ENCODE assay signal across 8 mouse cellular contexts in genomic region chr7:110060669-110061198, GRCm38 (mm10). TPM values are rescaled to one million over a fixed set of nuclear protein-coding genes. Genes with fewer than 3 reads are reported as not detected.
DNase-seq lines count a peak whose midpoint lies in the region; ATAC-seq and TF ChIP-seq lines count a peak whose summit lies in the region.

No protein-coding gene starts in this region.

- peak overlapping the region; percentile 75 for H3K4me2 ChIP-seq in forebrain, embryonic 13.5 days
- peak overlapping the region; percentile 69 for H3K4me2 ChIP-seq in limb, embryonic 11.5 days (ENCODE audit: low read depth, severe bottlenecking)
- peak overlapping the region; percentile 72 for H3K4me2 ChIP-seq in myocyte (ENCODE audit: low read depth)

- peaks cover 17% of the 10 kb centered on the region for H3K36me3 ChIP-seq in forebrain, embryonic 13.5 days (ENCODE audit: poor library complexity, severe bottlenecking)
- H3K36me3 ChIP-seq in limb, embryonic 11.5 days (ENCODE audit: control insufficient read depth, insufficient read depth, low read length): peaks cover 6% of the 10 kb centered on the region
- H3K36me3 ChIP-seq in myocyte (ENCODE audit: control insufficient read depth, insufficient read depth): peaks cover 19% of the 10 kb centered on the region

- peak overlapping the region; percentile 83 for H3K4me3 ChIP-seq in lung, adult 2 months (replicated peaks; ENCODE audit: extremely low read depth, low read depth, low read length)
- H3K4me3 ChIP-seq in forebrain, embryonic 13.5 days: peak overlapping the region; percentile 91
- H3K4me3 ChIP-seq in limb, embryonic 11.5 days (ENCODE audit: low read depth, low read length): peak overlapping the region; percentile 87
- H3K4me3 ChIP-seq in myocyte: peak overlapping the region; percentile 69

- no peak for DNase-seq in lung, adult 2 months
- DNase-seq in lung, postnatal 25 days (ENCODE audit: low spot score): no peak
- no peak for DNase-seq in limb, embryonic 11.5 days (ENCODE audit: low spot score)
- DNase-seq in retina, postnatal 1 day: no peak
- no peak for DNase-seq in left cerebral cortex, adult 11 months (ENCODE audit: low spot score)

- no peak for TF ChIP-seq CTCF in lung, adult 2 months (IDR thresholded peaks at IDR 0.05; ENCODE audit: insufficient read depth, low read length)

- no peak for TF ChIP-seq POLR2A in lung, adult 2 months (IDR thresholded peaks at IDR 0.05; ENCODE audit: borderline replicate concordance, extremely low read depth, low read depth, low read length)
- TF ChIP-seq POLR2A in myocyte (IDR thresholded peaks at IDR 0.05; ENCODE audit: insufficient read length, low read depth): no peak

- H3K9me3 ChIP-seq in forebrain, embryonic 13.5 days (replicated peaks): no peaks in the 10 kb centered on the region
- no peaks in the 10 kb centered on the region for H3K9me3 ChIP-seq in limb, embryonic 11.5 days (ENCODE audit: control insufficient read depth, low read length)

- H3K27ac ChIP-seq in forebrain, embryonic 13.5 days: peak overlapping the region; percentile 99
- peak overlapping the region; percentile 99 for H3K27ac ChIP-seq in limb, embryonic 11.5 days (replicated peaks; ENCODE audit: low read depth, low read length)

- H3ac ChIP-seq in myocyte (ENCODE audit: control insufficient read depth, insufficient read length): peak overlapping the region; percentile 74

- under 1% methylated on average over 26 of the region's 26 CpGs for WGBS in lung, adult 2 months
- under 1% methylated on average over 26 of the region's 26 CpGs for WGBS in forebrain, embryonic 13.5 days
- 1% methylated on average over 26 of the region's 26 CpGs for WGBS in limb, embryonic 11.5 days

- H3K27me3 ChIP-seq in forebrain, embryonic 13.5 days: no peaks in the 10 kb centered on the region
- no peaks in the 10 kb centered on the region for H3K27me3 ChIP-seq in limb, embryonic 11.5 days (ENCODE audit: control insufficient read depth, insufficient read depth, low read length)
- no peaks in the 10 kb centered on the region for H3K27me3 ChIP-seq in myocyte (ENCODE audit: control insufficient read depth, insufficient read depth, insufficient read length)

- H3K79me2 ChIP-seq in myocyte (ENCODE audit: control insufficient read depth, insufficient read depth): peaks cover 40% of the 10 kb centered on the region

- peak overlapping the region; percentile 99 for H3K9ac ChIP-seq in forebrain, embryonic 13.5 days
- peak overlapping the region; percentile 99 for H3K9ac ChIP-seq in limb, embryonic 11.5 days (ENCODE audit: low read length)

- ATAC-seq in activated CD4-positive, CD25-positive, alpha-beta regulatory T cell, adult 4 months: peak; percentile 0
- peak; percentile 24; the same call in 1 of the 2 replicates for ATAC-seq in forebrain, embryonic 13.5 days
- ATAC-seq in limb, embryonic 11.5 days (ENCODE audit: insufficient number of reproducible peaks, low FRiP score, low TSS enrichment, low read depth): peak; percentile 15

- peaks cover 9% of the 10 kb centered on the region; the same call in 1 of the 2 replicates for H3K4me1 ChIP-seq in lung, adult 2 months (ENCODE audit: control insufficient read depth, insufficient read depth, low read length)
- H3K4me1 ChIP-seq in forebrain, embryonic 13.5 days: peaks cover 25% of the 10 kb centered on the region
- no peaks in the 10 kb centered on the region for H3K4me1 ChIP-seq in limb, embryonic 11.5 days (ENCODE audit: control insufficient read depth, insufficient read depth, low read length)

TF ChIP-seq in myocyte, 11 proteins besides CTCF, POLR2A, EP300 and RAD21:
- peak; percentile 57 for TF ChIP-seq POLR2AphosphoS2 (IDR thresholded peaks at IDR 0.05; ENCODE audit: insufficient read length, low read depth)
- no peak for TF ChIP-seq MAX (IDR thresholded peaks at IDR 0.05; ENCODE audit: low read depth)

RNA-seq across cellular contexts. Expression of gene Zfp143, which starts 0.3 kb away (rescaled TPM):
- 12.5 and 15.0 TPM in 2 replicates for polyA plus RNA-seq in lung, adult 2 months (2012; rRNA removed)
- 10 to 100 TPM; 35.2 to 36.1 TPM for polyA plus RNA-seq in activated CD4-positive, CD25-positive, alpha-beta regulatory T cell, adult 4 months (2017; shearing (Covaris generic))
- polyA plus RNA-seq in forebrain, embryonic 13.5 days (2015; fragmentation: Nextera tagmentation; extraction: Ambion mirVana): 27.2 and 27.6 TPM in 2 replicates
- 25.5 and 27.0 TPM in 2 replicates for polyA plus RNA-seq in limb, embryonic 11.5 days (2014; fragmentation: Nextera tagmentation; extraction: Ambion mirVana)
- polyA plus RNA-seq in myocyte (2012; fragmentation: generic; extraction: Trizol): 6.4 TPM

RNA-seq across cellular contexts. Expression of gene Ipo7, which starts 42.7 kb away (rescaled TPM):
- polyA plus RNA-seq in lung, adult 2 months (2012; rRNA removed): 20.9 and 23.6 TPM in 2 replicates
- 10 to 100 TPM; 26.5 to 31.4 TPM for polyA plus RNA-seq in activated CD4-positive, CD25-positive, alpha-beta regulatory T cell, adult 4 months (2017; shearing (Covaris generic))
- 45.8 and 51.1 TPM in 2 replicates for polyA plus RNA-seq in forebrain, embryonic 13.5 days (2015; fragmentation: Nextera tagmentation; extraction: Ambion mirVana)
- 19.8 and 33.0 TPM in 2 replicates for polyA plus RNA-seq in limb, embryonic 11.5 days (2014; fragmentation: Nextera tagmentation; extraction: Ambion mirVana)
- 28.3 TPM for polyA plus RNA-seq in myocyte (2012; fragmentation: generic; extraction: Trizol)
